Mouse (Mus musculus) spleen, embryonic (tissue): ENCODE measurements around the gene Ckmt2.

Source experiments
- CTCF ChIA-PET: fragments of 350-600 bp; sonication (Branson Sonifier 250); formaldehyde crosslinking; loops from one replicate; lab custom pipeline; 2022; lab: Charles Lee

Gene Ckmt2

GRCm38 (mm10) chr13:91873734-91874329 is 2.9 kb downstream of the Ckmt2 start:
- CTCF ChIA-PET, result no interaction called here

GRCm38 (mm10) chr13:91868577-91868976 is 8.1 kb downstream of the Ckmt2 start:
- CTCF ChIA-PET, result no interaction called here

GRCm38 (mm10) chr13:91858835-91859234 is 17.9 kb downstream of the Ckmt2 start:
- CTCF ChIA-PET, result no interaction called here

- CTCF ChIA-PET, result no interaction called here
Observed at GRCm38 (mm10) chr13:91857427-91857826, 19.3 kb downstream of the Ckmt2 start.

- CTCF ChIA-PET, result no interaction called here
Observed at GRCm38 (mm10) chr13:91854412-91854811, 22.3 kb downstream of the Ckmt2 start.

GRCm38 (mm10) chr13:91827876-91828275 is 48.8 kb downstream of the Ckmt2 start:
- CTCF ChIA-PET, result no interaction called here

- CTCF ChIA-PET, result no interaction called here
Observed at GRCm38 (mm10) chr13:91826066-91826465, 50.6 kb downstream of the Ckmt2 start.

- CTCF ChIA-PET, result no interaction called here
Observed at GRCm38 (mm10) chr13:91824845-91825550, 51.7 kb downstream of the Ckmt2 start.

- CTCF ChIA-PET, result no interaction called here
Observed at GRCm38 (mm10) chr13:91823735-91824134, 53.0 kb downstream of the Ckmt2 start.

- CTCF ChIA-PET, result no interaction called here
Observed at GRCm38 (mm10) chr13:91814670-91815069, 62.0 kb downstream of the Ckmt2 start.

GRCm38 (mm10) chr13:91809476-91809875 is 67.2 kb downstream of the Ckmt2 start:
- CTCF ChIA-PET, result no interaction called here

GRCm38 (mm10) chr13:91807874-91808575 is 68.7 kb downstream of the Ckmt2 start:
- CTCF ChIA-PET, result no interaction called here

GRCm38 (mm10) chr13:91807155-91807839 is 69.4 kb downstream of the Ckmt2 start, which contains the start of gene Zcchc9:
TSS of gene Zcchc9 (minus strand) at chr13:91807705.
- CTCF ChIA-PET, result no interaction called here
